Mouse (Mus musculus): ENCODE data around the gene Ebf3. TPM values are rescaled to one million over a fixed set of nuclear protein-coding genes. Genes with fewer than 3 reads are reported as not detected.

The Ebf3 gene
- polyA plus RNA-seq (2012) = 0.09 TPM in 1 of 2 replicates, not detected in the other

DNA sequence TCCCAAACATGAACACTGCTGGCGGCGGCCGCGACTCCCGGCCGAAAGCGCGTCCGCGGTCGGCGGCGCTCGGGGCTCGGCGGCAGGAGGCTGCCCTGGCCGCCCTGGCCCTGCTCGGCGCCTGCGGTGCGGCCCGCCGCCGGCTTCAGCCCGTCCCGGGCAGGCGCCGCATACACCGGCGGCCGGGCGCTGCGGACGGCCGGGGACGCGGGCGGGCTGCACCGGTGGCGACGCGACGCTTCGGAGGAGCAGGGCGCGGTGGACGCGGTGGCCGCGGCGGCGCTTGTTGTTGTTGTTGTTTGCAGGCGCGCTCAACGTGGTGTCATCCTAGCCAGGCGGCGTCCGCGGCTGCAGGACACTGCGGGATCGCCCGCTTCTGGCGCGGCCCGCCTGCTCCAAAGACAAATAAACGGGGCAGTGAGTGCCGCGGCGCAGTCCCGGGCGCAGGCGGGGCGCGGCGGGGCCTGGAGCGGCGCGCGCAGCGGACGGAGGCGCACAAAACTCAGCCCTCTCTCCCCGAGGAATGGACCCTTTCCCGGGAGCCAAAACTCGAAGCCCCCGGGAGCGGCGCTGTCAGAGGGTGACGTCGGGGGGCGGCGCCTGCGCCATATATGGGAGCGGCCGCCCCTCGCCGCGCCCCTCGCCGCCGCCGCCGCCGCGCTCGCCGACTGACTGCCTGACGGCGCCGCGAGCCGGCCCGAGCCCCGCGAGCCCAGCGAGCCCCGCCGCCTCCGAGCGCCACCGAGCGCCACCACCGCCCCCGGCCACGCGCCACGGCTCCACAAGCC is at the start of gene Ebf3:
Ebf3 (minus strand) TSS at position 542 of the 788 bp plus-strand sequence.

Other genes starting within 250 kb of the Ebf3 start
- 18.0 and 18.2 TPM in 2 replicates for gene 9430038I01Rik, start 96.3 kb upstream of the Ebf3 start, polyA plus RNA-seq (2012)
- 170 and 225 TPM in 2 replicates for gene Glrx3, start 123.2 kb upstream of the Ebf3 start, polyA plus RNA-seq (2012)

Data from megakaryocyte-erythroid progenitor cell, adult 5 weeks (primary cell).